Mouse (Mus musculus): ENCODE results near the gene Spink4. TPM values are rescaled to one million over a fixed set of nuclear protein-coding genes. Genes with fewer than 3 reads are reported as not detected.

Gene Spink4
- total and polyA plus RNA-seq, 2 experiments from 2014 or later, result 7.7 TPM; not detected in 1

- H3K27ac ChIP-seq (ENCODE audit: low read depth), result no peak overlapping the region
- peaks cover 65% of the 10 kb centered on the region for H3K36me3 ChIP-seq (replicated peaks; ENCODE audit: control insufficient read depth, insufficient read depth, low read length)
- peaks cover 12% of the 10 kb centered on the region for H3K4me1 ChIP-seq (ENCODE audit: control insufficient read depth, insufficient read depth)
- no peak for DNase-seq (ENCODE audit: low spot score)
- no peaks in the 10 kb centered on the region for H3K27me3 ChIP-seq (ENCODE audit: control insufficient read depth, insufficient read depth, low read length)
- peaks cover 6% of the 10 kb centered on the region; the same call in 1 of the 2 replicates for H3K9me3 ChIP-seq (replicated peaks; ENCODE audit: control insufficient read depth, low read length)
- H3K9ac ChIP-seq (replicated peaks; ENCODE audit: low read depth, low read length), result no peak overlapping the region
- H3K4me3 ChIP-seq (ENCODE audit: low read depth, low read length), result no peak overlapping the region
- 94% methylated on average over 5 of the region's 5 CpGs for WGBS
- ATAC-seq (ENCODE audit: insufficient read depth, low read depth), result no peak
- no peak overlapping the region for H3K4me2 ChIP-seq (ENCODE audit: low read depth, low read length)
- TF ChIP-seq EP300 (IDR thresholded peaks at IDR 0.05; ENCODE audit: low read depth), result no peak
- no peak for TF ChIP-seq CTCF (IDR thresholded peaks at IDR 0.05; ENCODE audit: low read depth)
These were observed 23.8 kb downstream of the Spink4 start for GRCm38 (mm10) chr4:40943651-40944050.

DNA sequence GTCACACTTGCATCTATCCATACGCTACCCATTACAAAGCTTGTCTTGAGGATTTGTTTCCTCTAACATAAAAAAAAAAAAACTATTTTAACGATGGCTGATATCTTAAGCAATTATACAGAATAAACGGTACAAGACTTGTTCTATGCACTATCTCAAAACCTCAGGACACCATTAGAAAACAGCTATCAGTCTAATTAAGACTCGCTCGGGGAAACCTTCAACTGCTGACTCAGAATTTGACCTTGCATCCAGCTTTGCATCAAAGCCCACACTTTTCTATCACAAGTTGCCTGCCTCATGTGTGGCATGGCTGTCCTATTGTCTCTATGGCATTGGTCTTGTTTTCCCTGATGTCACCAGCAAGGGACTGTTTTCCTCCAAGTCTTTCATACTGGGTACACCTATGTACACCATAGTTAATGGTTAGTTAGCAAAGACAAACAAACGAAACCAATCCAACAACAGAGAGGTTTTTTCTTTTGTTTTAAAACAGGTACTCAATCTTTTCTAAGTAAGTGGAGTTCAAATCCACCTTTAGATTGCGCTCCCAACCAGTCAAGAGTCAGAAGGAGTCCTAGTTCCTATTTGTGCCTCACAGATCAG lies 26.8 kb downstream of the Spink4 start:
- Histone ChIP-seq H3K36me3 (replicated peaks; ENCODE audit: control insufficient read depth, insufficient read depth, low read length) (peaks cover 42% of the 10 kb centered on the region), H3K4me1 (ENCODE audit: control insufficient read depth, insufficient read depth) (peaks cover 17% of the 10 kb centered on the region), H3K9me3 (replicated peaks; ENCODE audit: control insufficient read depth, low read length) (no peaks in the 10 kb centered on the region), H3K4me3 (ENCODE audit: low read depth, low read length) (peak overlapping the region; percentile 80), H3K27me3 (ENCODE audit: control insufficient read depth, insufficient read depth, low read length) (no peaks in the 10 kb centered on the region), H3K9ac (replicated peaks; ENCODE audit: low read depth, low read length) (peak overlapping the region; percentile 83), H3K4me2 (ENCODE audit: low read depth, low read length) (peak overlapping the region; percentile 71), H3K27ac (ENCODE audit: low read depth) (no peak overlapping the region)
- ATAC-seq (ENCODE audit: insufficient read depth, low read depth) (no peak), DNase-seq (ENCODE audit: low spot score) (no peak)
- 85% methylated on average over 7 of the region's 7 CpGs for WGBS
- TF ChIP-seq CTCF (IDR thresholded peaks at IDR 0.05; ENCODE audit: low read depth) (no peak), EP300 (IDR thresholded peaks at IDR 0.05; ENCODE audit: low read depth) (no peak)

GRCm38 (mm10) chr4:40947565-40948159 lies 27.8 kb downstream of the Spink4 start:
- no peaks in the 10 kb centered on the region for H3K27me3 ChIP-seq (ENCODE audit: control insufficient read depth, insufficient read depth, low read length)
- H3K4me3 ChIP-seq (ENCODE audit: low read depth, low read length), result peak overlapping the region; percentile 80
- 0% methylated on average over 39 of the region's 40 CpGs for WGBS
- ATAC-seq (ENCODE audit: insufficient read depth, low read depth), result peak; percentile 62
- H3K36me3 ChIP-seq (replicated peaks; ENCODE audit: control insufficient read depth, insufficient read depth, low read length), result peaks cover 38% of the 10 kb centered on the region
- peak overlapping the region; percentile 71 for H3K4me2 ChIP-seq (ENCODE audit: low read depth, low read length)
- H3K27ac ChIP-seq (ENCODE audit: low read depth), result peak overlapping the region; percentile 89
- H3K9ac ChIP-seq (replicated peaks; ENCODE audit: low read depth, low read length), result peak overlapping the region; percentile 83
- peaks cover 17% of the 10 kb centered on the region for H3K4me1 ChIP-seq (ENCODE audit: control insufficient read depth, insufficient read depth)
- no peaks in the 10 kb centered on the region for H3K9me3 ChIP-seq (replicated peaks; ENCODE audit: control insufficient read depth, low read length)
- no peak for TF ChIP-seq CTCF (IDR thresholded peaks at IDR 0.05; ENCODE audit: low read depth)
- no peak for TF ChIP-seq EP300 (IDR thresholded peaks at IDR 0.05; ENCODE audit: low read depth)
- DNase-seq (ENCODE audit: low spot score), result no peak

DNA sequence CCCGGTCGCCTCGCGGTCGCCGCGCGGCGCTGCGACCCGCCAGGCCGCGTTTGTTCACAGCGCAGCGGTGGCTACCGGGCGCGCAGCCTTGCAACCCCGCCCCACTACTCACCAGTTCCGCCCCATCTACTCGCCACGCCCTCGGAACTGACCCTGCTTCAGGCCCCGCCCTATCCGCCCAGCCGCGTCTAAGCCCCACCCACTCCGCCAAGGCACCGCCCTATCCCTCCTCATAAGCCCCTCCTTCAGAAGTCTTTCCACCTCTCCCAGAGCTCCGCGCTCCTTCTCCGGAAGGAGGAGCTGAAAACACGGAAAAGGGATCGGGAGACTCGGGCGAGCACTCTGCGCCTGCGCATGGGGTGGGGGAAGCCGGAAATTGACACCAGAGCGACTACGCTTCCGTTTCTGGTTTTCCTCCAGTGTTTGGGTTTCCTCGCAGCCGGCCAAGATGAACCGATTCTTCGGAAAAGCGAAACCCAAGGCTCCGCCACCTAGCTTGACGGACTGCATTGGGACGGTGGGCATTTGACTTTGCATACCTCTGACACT lies 28.4 kb downstream of the Spink4 start, which contains the start of the genes Bag1 and Chmp5:
TSS of gene Bag1 (minus strand) at position 135 of the 549 bp plus-strand sequence.
TSS of gene Chmp5 (plus strand) at position 248 of the 549 bp plus-strand sequence.
- TF ChIP-seq CTCF (IDR thresholded peaks at IDR 0.05; ENCODE audit: low read depth), result peak; percentile 25
- TF ChIP-seq EP300 (IDR thresholded peaks at IDR 0.05; ENCODE audit: low read depth), result no peak
- Histone ChIP-seq H3K4me3 (ENCODE audit: low read depth, low read length) (peak within 1 kb of the TSS; percentile 80), H3K27ac (ENCODE audit: low read depth) (peak within 1 kb of the TSS; percentile 89), H3K4me1 (ENCODE audit: control insufficient read depth, insufficient read depth) (peaks cover 17% of the 10 kb centered on the region), H3K36me3 (replicated peaks; ENCODE audit: control insufficient read depth, insufficient read depth, low read length) (peaks cover 38% of the 10 kb centered on the region), H3K9ac (replicated peaks; ENCODE audit: low read depth, low read length) (peak within 1 kb of the TSS; percentile 83), H3K27me3 (ENCODE audit: control insufficient read depth, insufficient read depth, low read length) (no peaks in the 10 kb centered on the region), H3K9me3 (replicated peaks; ENCODE audit: control insufficient read depth, low read length) (no peaks in the 10 kb centered on the region), H3K4me2 (ENCODE audit: low read depth, low read length) (peak within 1 kb of the TSS; percentile 75)
- DNase-seq (ENCODE audit: low spot score), result peak; percentile 100
- peak; percentile 98 for ATAC-seq (ENCODE audit: insufficient read depth, low read depth)
- 0% methylated on average over 42 of the region's 50 CpGs for WGBS

GRCm38 (mm10) chr4:40953521-40953920 lies 33.7 kb downstream of the Spink4 start:
- Histone ChIP-seq H3K9me3 (replicated peaks; ENCODE audit: control insufficient read depth, low read length) (no peaks in the 10 kb centered on the region), H3K27me3 (ENCODE audit: control insufficient read depth, insufficient read depth, low read length) (no peaks in the 10 kb centered on the region), H3K4me1 (ENCODE audit: control insufficient read depth, insufficient read depth) (peaks cover 5% of the 10 kb centered on the region; the same call in 1 of the 2 replicates), H3K9ac (replicated peaks; ENCODE audit: low read depth, low read length) (no peak overlapping the region), H3K4me3 (ENCODE audit: low read depth, low read length) (no peak overlapping the region), H3K36me3 (replicated peaks; ENCODE audit: control insufficient read depth, insufficient read depth, low read length) (peaks cover 54% of the 10 kb centered on the region), H3K4me2 (ENCODE audit: low read depth, low read length) (no peak overlapping the region), H3K27ac (ENCODE audit: low read depth) (no peak overlapping the region)
- DNase-seq (ENCODE audit: low spot score) (no peak), ATAC-seq (ENCODE audit: insufficient read depth, low read depth) (no peak)
- TF ChIP-seq CTCF (IDR thresholded peaks at IDR 0.05; ENCODE audit: low read depth) (peak; percentile 36), EP300 (IDR thresholded peaks at IDR 0.05; ENCODE audit: low read depth) (no peak)
- 83% methylated on average over 1 of the region's 1 CpGs for WGBS
